Mouse (Mus musculus): ENCODE results near the gene Osr1.

Gene Osr1

GRCm38 (mm10) chr12:9587732-9588131 lies 17.8 kb downstream of the Osr1 start:
- DNase-seq (ENCODE audit: low read depth): no peak

GRCm38 (mm10) chr12:9589561-9590134 lies 19.7 kb downstream of the Osr1 start:
- no peak for DNase-seq (ENCODE audit: low read depth)

GRCm38 (mm10) chr12:9591141-9591540 lies 21.2 kb downstream of the Osr1 start:
- no peak for DNase-seq (ENCODE audit: low read depth)

- DNase-seq (ENCODE audit: low read depth): no peak
Measured at GRCm38 (mm10) chr12:9598219-9598618, 28.3 kb downstream of the Osr1 start.

Measured in c-Kit-positive CD71-negative TER-119-negative erythroid progenitor cells, embryonic 14.5 days (primary cell).